Mouse (Mus musculus) testis, adult 2 months (tissue): ENCODE results near the gene Eif4ebp2.

Experiments used
- CTCF ChIP-seq: fragments of 200-500 bp; IDR thresholded peaks from 2 replicates; pipeline ENCODE4 v1.5.1; 2012; ENCODE audit warnings: low read depth, mild to moderate bottlenecking, inconsistent platforms, low read length, moderate library complexity; ENCODE audit not compliant: control insufficient read depth, insufficient read depth, insufficient replicate concordance
- POLR2A ChIP-seq: fragments of 200-500 bp; IDR thresholded peaks from 2 replicates; pipeline ENCODE4 v1.6.1; 2012; ENCODE audit warnings: low read depth, mild to moderate bottlenecking, inconsistent platforms, low read length, moderate library complexity; ENCODE audit not compliant: control insufficient read depth

- TF ChIP-seq CTCF (no peak), POLR2A (no peak)
Observed at GRCm38 (mm10) chr10:61400407-61400806, 52.1 kb downstream of the Eif4ebp2 start.
